Mouse (Mus musculus) urinary bladder, adult 18-20 months (tissue): Measurements from ENCODE around the gene Slc29a1.

ENCODE experiments used
- DNase-seq, 2 experiments: peaks; one replicate each; pipeline ENCODE4 v3.0.0; 2022; ENCODE audit warnings: low spot score in 2 of 2, mixed read lengths in 2 of 2

Gene Slc29a1

DNA sequence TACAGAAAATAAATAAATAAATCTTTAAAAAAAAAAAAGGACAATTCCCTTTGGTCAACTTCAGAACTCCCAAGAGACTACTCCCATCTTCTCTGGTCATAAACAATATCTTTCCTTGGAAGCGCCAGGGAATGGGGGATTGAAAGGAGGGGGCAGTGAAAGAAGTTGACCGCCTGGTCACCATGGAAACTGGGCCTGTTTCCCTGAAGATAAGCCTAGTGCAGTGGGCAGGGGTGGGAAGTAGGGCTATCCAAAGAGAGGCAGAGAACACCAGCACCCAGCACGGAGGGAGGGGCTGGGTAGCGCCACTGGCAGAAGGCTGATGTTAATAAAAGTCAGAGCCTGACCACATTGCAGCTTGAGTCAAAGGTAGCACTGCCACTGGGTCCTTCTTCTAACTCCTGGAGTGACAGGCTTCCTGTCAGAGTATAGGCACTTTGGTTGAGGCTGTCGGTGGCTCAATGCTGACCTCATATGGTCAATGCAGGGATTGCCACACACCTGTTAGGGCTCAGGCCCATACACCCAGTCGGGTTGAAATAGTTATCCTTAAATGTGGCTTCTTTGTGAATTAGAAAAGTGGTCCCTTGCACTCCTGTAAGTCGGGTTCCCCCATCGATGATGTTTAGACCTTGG, 47.5 kb downstream of the Slc29a1 start:
- peak in 1 of 2 experiments; percentile 60 for DNase-seq

DNA sequence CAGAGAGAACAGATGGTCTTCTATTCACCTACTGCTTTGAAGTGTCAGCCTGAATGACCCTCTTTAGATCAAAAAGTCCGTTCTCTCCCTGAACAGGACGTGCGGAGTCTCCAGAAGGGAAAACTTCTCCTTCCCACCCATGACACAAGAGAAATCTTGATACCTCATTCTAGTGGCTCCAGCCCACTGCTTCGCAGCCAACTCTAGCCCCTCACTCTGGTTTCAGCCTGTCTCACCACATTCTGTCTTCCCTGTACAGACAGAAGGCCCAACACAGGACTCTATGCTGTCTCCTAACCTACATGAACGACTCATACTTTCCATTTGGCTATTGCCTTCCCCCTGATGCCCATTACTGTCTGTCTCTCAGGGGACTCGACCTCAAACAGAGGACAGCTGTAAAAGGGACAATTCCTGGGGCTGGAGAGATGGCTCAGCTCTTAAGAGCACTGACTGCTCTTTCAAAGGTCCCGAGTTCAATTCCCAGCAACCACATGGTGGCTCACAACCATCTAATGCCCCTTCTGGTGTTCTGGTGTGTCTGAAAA, 48.1 kb downstream of the Slc29a1 start:
- no peak for DNase-seq

DNA sequence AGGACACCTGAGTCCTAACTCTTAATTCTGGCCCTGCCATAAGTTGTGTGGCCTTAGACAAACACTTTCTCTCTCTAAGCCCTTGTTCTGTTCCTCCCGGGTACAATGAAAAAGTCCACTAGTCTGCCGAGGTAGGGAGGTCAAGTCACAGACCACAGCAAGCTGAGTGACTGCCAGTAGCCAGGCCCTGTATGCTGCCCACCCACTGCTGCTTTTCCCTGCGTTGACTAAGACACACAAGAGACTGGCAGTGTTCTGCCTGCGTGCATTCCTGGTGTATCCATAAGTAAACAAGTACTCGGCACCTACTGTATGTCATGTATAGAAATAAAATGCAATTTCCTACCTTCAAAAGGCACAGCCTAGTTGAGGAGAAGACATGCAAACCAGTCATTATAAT, 49.2 kb downstream of the Slc29a1 start:
- no peak for DNase-seq

DNA sequence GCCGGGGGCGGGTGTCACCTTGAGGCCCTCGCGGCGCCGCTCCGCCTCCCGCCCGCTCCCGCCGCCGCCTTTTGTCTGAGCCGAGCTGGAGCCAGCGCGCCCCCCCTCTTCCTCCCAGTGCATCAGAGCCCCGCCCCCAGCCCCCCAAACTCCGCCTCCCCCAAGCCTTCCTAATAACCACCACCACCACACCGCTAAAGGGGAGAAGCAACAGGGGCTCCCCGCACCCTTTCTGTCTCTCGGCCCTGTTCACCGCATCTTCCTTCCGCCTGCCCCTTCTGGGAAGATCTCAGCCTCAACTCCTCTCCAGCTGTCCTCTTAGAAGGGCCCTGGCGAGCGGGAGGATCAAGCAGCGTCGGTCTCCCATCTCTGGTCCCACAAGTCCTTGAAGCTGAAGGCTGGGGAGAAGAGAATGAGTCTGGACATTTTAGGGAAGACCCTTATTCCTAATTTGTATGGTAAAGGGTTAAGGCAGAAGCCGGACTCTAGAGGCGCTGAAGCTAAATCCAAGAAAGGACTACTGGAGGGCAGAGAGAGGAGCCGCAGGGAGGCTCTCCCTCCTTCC, 49.7 kb downstream of the Slc29a1 start, which contains the start of gene Tmem151b:
Tmem151b (minus strand) TSS at position 61 of the 565 bp plus-strand sequence.
- no peak for DNase-seq

DNA sequence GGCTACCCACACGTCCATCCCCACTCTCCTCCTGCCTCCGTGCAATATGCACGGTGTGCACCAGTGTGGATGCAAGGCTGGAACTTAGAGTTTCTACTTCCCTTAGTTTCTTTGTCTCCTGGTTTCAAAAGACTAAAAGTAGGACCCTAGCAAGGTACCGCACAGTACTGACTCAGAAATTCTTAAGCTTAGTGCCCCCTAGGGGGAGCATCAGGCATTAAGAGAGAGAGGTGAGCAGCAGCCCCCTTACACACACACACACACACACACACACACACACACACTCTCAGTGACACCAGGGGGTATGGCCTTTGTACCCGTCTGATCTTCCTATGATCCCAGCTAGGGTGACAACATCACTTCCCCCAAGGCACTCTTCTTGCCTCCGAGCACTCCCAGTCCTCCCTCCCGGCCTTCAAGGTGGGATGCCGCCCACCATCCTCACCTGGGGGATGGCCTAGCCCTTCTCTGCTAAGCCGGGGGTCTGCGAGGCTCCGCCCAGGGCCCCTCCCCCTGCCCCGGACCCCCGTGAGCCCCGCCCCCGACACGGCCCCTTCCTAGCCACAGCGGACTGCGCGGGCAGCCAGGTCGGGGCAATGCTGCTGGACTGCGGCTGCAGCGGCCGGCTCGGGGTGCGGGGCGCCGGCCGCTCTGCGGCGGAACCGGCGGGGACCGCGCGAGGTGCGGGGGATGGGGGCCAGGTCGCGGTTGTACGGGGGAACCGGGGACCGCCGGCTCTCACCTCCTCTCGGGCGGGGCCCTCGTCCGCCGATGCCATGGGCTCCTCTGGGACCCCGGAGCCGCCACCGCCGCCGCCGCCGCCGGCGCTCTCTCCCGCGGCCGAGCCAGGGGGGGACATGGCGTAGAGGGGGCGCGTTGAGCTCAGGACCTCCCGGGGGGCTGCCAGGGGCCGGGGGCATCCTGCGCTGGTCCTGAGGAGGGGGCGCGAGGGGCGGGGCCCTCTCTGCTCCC, 50.6 kb downstream of the Slc29a1 start:
- DNase-seq, result no peak

DNA sequence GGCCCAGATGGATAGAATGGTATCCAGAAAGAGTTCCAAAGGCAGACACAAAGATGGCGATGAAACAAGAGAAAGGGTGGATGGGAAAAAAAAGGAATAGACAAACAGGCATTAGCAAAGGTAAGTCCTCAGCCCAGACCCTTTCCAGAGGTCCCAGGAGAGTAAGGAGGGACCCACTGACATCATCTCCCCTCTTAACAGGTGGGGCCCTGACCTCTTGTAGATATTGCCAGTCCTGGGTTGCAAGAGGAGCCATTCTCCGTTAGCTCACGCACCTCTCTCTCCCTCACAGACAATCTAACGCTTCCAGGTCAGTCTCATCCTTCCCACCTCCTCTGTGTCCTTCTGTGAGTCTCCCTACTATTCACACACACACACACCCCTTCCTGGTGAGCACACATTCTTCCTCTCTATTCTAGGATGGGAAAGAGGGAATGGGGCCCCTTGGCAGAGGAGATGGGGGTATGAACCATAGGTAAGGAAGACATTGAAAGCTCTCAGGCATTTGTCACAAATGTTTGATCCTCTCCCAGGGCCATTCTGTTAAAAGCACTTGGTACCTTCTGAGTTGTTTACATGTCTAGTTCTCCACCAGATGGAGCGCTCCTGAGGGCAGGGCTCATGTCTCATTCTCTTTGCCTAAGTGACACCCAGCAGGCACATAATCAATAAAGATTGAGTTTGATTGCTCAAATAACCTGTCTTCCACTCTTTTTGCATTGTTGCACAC, 51.8 kb downstream of the Slc29a1 start:
- no peak for DNase-seq

DNA sequence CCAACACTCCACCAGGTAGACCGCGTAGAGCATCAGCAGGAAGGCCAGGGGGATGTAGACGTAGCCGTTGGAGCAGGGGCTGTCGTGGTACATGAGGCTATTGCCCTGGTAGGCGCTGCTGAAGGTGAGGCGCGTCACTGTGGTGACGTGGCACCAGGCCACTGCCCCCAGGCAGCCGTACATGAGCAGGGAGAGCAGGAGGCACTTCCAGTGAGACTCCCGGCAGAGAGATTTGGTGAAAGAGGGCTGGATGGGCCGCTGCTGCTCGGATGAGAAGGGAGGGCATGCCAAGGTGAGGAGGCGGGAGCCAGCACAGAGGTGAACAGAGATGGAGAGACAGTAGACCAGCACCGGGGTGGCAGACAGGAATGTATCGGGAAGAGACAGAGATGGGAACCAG, 52.5 kb downstream of the Slc29a1 start:
- no peak for DNase-seq

DNA sequence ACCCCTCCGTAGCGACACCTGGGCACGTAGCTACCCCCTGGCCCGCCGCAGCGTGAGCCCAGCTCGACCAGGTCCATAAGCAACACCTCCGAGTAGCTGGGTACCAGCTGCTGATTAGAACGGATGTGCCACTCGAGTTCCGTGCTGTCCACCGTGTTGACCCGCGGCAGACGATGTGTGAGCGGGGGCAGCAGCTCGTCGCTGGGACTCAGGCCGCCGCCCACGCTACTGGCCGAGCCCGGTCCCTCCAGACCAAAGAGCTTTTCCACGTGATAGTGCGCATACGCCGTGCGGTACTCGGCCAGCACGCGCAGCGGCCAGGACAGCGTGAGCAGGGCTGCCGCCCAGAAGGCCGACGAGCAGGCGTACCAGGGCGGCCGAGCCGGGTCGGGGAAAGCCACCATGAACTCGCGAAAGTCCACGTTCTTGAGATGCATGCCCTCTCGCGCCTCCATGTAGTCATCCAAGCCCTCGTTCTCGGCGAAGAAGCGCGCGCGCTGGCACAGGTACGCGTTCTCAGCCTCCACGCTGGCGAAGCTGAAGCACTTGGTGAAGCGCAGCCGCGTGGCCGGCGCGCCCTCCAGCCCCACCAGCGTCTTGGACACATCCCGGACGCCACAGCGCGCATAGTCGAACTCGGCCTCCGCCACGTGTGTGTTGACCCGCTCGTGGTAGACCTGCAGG, 54.0 kb downstream of the Slc29a1 start:
- DNase-seq, result no peak

DNA sequence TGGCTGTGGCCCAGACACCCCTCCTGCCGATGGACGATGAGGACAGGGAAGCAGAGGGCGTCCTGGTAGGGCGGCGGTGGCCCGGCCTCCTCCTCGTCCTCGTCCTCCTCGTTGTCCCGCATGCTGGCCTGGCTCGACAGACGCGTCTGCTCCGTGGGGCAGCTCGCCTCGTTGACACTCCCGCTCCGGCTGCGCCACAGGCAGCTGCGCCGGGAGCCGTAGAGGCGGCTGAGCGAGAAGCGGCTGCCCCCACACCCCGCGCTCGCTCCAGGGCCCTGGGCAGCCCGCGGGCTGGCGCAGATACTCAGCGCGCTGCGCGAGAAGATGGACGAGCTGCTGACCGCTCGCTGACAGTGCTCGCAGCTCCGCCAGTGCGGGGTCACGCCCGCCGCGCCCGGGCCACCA, 54.5 kb downstream of the Slc29a1 start:
- no peak for DNase-seq

DNA sequence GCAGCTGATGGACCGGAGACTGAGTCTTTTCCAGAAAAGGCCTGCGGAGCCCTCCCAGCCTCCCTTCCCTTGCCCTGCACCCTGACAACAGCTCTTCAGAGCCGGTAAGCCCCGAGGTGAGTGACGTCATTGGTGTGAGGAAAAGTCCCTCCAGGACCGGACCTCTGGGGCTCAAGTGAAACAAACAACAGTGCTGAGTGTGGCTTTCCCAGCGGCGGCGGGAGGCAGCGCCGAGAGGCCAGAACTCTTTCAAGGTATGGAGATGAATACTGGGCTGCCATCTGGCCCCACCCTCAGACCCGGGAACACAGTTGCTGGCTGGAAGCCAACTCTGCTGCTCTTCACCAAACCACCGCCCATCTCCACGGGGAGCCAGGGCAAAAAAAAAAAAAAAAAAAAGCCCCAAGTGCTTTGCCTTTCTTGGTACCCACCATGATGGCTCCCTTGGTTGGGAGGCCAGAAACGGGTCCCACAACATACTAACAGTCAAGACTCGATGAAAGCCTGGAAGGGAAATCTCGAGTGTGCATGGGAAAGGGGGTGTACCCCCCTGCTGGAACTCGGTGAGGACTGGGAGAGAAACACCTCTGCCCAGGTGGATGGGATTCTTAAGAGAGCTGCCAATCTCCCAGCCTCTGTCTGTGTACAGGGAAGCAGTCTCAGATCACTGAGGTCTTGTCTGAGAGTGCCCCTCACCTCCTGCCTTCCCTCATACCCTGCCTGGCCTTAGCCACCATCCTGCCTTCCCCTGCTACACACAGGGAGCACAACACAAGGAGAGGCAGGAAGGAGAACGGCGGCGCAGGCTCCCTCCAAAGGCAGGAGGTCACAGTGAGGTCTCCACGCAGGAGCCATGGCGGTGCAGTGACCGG, 55.2 kb downstream of the Slc29a1 start:
- DNase-seq, result no peak

DNA sequence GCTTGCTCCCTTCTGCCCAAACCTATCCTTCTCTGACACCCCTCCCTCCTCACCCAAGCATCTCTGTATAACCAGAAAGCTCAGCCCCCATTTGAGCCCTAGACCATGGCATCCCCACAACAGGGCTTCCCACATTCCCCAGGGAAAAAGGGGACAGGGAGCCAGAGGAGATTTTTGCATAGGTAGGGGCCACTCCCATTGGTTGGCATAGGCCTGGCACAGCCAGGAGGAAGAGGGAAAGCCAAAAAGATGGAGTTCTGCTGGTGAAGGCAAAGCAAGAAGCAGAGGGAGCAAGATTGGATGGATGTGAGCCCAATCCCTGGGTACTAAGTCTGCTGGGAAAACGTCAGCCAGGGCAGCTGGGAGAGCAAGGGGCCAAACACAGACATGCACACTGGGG, 56.3 kb downstream of the Slc29a1 start:
- DNase-seq, result no peak

DNA sequence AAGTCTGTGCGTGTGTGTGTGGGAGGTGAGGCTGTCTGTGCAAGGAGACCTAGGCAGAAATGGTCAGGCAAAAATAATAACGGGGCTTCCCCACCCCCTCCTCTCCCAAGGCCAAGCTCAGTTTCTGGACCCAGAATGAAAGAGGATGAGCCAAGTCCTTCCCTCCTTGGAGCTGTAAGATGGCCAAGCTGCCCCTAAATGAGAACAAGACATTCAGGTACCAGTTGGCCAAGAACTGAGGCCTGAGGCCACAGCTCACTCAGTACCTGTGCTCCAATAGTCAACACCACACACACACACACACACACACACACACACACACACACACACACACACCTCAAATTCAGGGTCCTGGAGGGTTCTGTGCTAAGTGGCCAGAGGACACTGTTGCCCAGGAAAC, 56.7 kb downstream of the Slc29a1 start:
- DNase-seq, result no peak

DNA sequence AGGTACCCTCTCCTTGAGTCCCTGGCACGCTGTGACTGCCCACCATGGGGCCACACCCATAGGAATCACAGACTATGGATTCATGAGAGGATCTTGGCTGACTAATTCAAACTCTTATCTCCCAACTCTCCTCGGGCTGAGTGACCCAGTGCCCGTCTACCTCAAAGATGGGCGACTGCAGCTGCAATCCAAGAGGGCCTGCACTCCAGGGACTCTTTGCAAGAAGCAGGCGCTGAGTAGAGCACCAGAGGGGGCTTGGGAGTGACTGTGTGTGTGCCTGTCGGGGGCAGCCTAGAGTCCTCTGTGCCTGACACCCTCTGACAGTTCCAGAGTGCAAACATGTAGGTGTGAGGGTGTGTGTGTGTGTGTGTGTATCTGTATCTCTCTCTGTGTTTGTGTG, 57.3 kb downstream of the Slc29a1 start:
- no peak for DNase-seq

DNA sequence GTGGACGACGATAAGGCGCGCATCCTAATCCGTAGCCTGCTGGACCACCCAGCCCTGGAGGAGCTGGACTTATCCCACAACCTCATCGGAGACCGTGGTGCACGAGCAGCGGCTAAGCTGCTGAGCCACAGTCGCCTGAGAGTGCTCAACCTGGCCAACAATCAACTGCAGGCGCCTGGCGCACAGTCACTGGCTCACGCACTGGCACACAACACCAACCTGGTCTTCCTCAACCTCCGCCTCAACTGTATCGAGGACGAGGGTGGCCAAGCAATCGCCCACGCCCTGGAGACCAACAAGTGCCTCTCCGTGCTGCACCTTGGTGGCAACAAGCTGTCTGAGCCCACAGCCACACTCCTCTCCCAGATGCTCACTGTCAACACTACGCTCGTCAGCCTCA, 59.7 kb downstream of the Slc29a1 start:
- no peak for DNase-seq

DNA sequence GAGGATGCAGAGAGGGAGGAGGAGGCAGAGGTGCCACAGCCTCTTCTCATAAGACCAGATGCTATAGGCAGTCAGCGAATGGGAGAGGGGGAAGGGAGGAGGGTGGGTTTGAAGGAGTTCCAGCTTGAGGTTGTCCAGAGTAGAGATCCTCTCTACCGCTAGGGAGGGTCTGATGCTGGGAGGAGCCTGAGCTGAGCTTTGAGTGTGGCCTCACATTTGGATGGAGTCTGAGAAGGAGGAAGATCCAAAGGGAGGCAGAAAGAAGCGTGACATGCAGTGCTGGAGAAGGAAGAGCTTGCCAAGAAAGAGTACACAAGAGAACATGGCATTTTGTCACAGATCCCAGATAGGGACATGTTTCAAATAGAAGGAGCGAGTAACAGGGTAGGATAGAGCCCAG, 61.0 kb downstream of the Slc29a1 start:
- DNase-seq, result no peak

DNA sequence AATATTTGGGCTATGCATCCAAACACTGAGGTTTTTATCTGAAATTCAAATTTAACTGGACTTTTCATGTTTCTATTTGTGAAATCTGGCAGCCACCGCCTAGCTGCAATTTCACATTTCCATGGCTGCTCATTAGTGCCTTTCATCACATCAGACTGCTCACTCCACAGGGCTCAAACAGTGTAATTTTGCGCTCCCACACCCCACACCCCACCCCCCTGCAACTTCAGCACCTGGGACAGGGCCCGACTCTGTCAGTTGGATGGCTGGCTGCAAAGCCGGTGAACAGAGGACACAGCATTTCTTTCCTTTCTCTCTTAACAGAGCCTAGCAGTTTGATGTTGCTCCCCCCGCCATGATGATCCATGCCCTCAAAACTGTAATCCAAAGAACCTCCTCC, 63.1 kb downstream of the Slc29a1 start:
- no peak for DNase-seq
